Mouse (Mus musculus) megakaryocyte progenitor cell, adult 5-6 weeks (primary cell): Measurements from ENCODE around the gene Apom. TPM values are rescaled to one million over a fixed set of nuclear protein-coding genes. Genes with fewer than 3 reads are reported as not detected.
A peak's percentile ranks its signal among the peaks of the same experiment; 100 is the strongest.

Experiments used
- ATAC-seq: replicated peaks from 2 replicates; pipeline ENCODE4 v1.8.0; 2016; ENCODE audit warnings: mild to moderate bottlenecking, moderate TSS enrichment, inconsistent platforms; ENCODE audit not compliant: poor library complexity
- total RNA-seq, 2 experiments: library from RNA; stranded (forward) in 1 of 2; stranded (reverse) in 1 of 2; fragments of 157-497, 149-512 nt in 1 of 2; fragments of 200-1000 nt in 1 of 2; gene quantifications; 2 replicates each; pipeline versions ENCODE4 v1.2.3 to v1.2.4; 2015 to 2017

The Apom gene
- total RNA-seq, 2 experiments from 2014 or later = not detected

GRCm38 (mm10) chr17:35159638-35160037 is 27.8 kb upstream of the Apom start:
- no peak for ATAC-seq

GRCm38 (mm10) chr17:35158850-35159593 is 27.2 kb upstream of the Apom start:
- no peak for ATAC-seq

GRCm38 (mm10) chr17:35157661-35158175 is 25.9 kb upstream of the Apom start:
- no peak for ATAC-seq

GRCm38 (mm10) chr17:35157254-35157653 is 25.4 kb upstream of the Apom start:
- ATAC-seq = no peak

- no peak for ATAC-seq
These were observed 24.8 kb upstream of the Apom start for GRCm38 (mm10) chr17:35156461-35157200.

- no peak for ATAC-seq
These were observed 23.6 kb upstream of the Apom start for GRCm38 (mm10) chr17:35155451-35155850.

- ATAC-seq = no peak
These were observed 22.8 kb upstream of the Apom start for GRCm38 (mm10) chr17:35154616-35155015.

GRCm38 (mm10) chr17:35153931-35154330 is 22.1 kb upstream of the Apom start:
- ATAC-seq = no peak

- no peak for ATAC-seq
These were observed 21.2 kb upstream of the Apom start for GRCm38 (mm10) chr17:35153077-35153476.

- no peak for ATAC-seq
These were observed 20.3 kb upstream of the Apom start for GRCm38 (mm10) chr17:35152121-35152520.

- ATAC-seq = no peak
These were observed 16.2 kb upstream of the Apom start for GRCm38 (mm10) chr17:35147922-35148639.

- ATAC-seq = no peak
These were observed 15.5 kb upstream of the Apom start for GRCm38 (mm10) chr17:35147348-35147747.

GRCm38 (mm10) chr17:35146139-35146538 is 14.3 kb upstream of the Apom start:
- no peak for ATAC-seq

GRCm38 (mm10) chr17:35141971-35142370 is 10.1 kb upstream of the Apom start:
- ATAC-seq = no peak

- no peak for ATAC-seq
These were observed 8.7 kb upstream of the Apom start for GRCm38 (mm10) chr17:35140490-35140996.

GRCm38 (mm10) chr17:35139269-35139668 is 7.4 kb upstream of the Apom start:
- no peak for ATAC-seq

GRCm38 (mm10) chr17:35135591-35136320 is 3.9 kb upstream of the Apom start:
- ATAC-seq = peak; percentile 64

GRCm38 (mm10) chr17:35134801-35135590 is 3.1 kb upstream of the Apom start, which contains the start of gene Bag6:
TSS of gene Bag6 (plus strand) at chr17:35135178.
- ATAC-seq = peak; percentile 85

- ATAC-seq = no peak
These were observed 1.7 kb upstream of the Apom start for GRCm38 (mm10) chr17:35133517-35133916.

- no peak for ATAC-seq
These were observed 317 bp upstream of the Apom start for GRCm38 (mm10) chr17:35132174-35132560.
